Mouse (Mus musculus): Measurements from ENCODE around the gene Ndufa4l2. TPM values are rescaled to one million over a fixed set of nuclear protein-coding genes. Genes with fewer than 3 reads are reported as not detected.

Gene Ndufa4l2
- 6.0 and 6.1 TPM in 2 replicates for polyA plus RNA-seq (2012; rRNA removed)

- no peak for DNase-seq (ENCODE audit: low read depth, low spot score)
- WGBS = 33% methylated on average over 6 of the region's 6 CpGs
Measured at GRCm38 (mm10) chr10:127514764-127515163, at the start of gene Ndufa4l2. Ndufa4l2 (plus strand) TSS chr10:127514967.

GRCm38 (mm10) chr10:127471281-127471988, 43.3 kb upstream of the Ndufa4l2 start:
- 71% methylated on average over 15 of the region's 15 CpGs for WGBS

GRCm38 (mm10) chr10:127472722-127473121, 42.0 kb upstream of the Ndufa4l2 start:
- WGBS = 92% methylated on average over 9 of the region's 9 CpGs
- no peak for DNase-seq (ENCODE audit: low read depth, low spot score)

More at GRCm38 (mm10) chr10:127471281-127471988, 43.3 kb upstream of the Ndufa4l2 start:
- no peak for DNase-seq (ENCODE audit: low read depth, low spot score)

- no peak for DNase-seq (ENCODE audit: low read depth, low spot score)
- WGBS = 96% methylated on average over 4 of the region's 4 CpGs
Measured at GRCm38 (mm10) chr10:127475175-127475574, 39.6 kb upstream of the Ndufa4l2 start.

GRCm38 (mm10) chr10:127476541-127476940, 38.2 kb upstream of the Ndufa4l2 start:
- 78% methylated on average over 3 of the region's 3 CpGs for WGBS

GRCm38 (mm10) chr10:127477301-127477700, 37.5 kb upstream of the Ndufa4l2 start:
- no peak for DNase-seq (ENCODE audit: low read depth, low spot score)
- WGBS = 90% methylated on average over 7 of the region's 7 CpGs

More at GRCm38 (mm10) chr10:127476541-127476940, 38.2 kb upstream of the Ndufa4l2 start:
- no peak for DNase-seq (ENCODE audit: low read depth, low spot score)

GRCm38 (mm10) chr10:127479131-127479530, 35.6 kb upstream of the Ndufa4l2 start:
- no peak for DNase-seq (ENCODE audit: low read depth, low spot score)
- 94% methylated on average over 4 of the region's 4 CpGs for WGBS

- WGBS = 74% methylated on average over 19 of the region's 19 CpGs
Measured at GRCm38 (mm10) chr10:127480833-127481813, 33.6 kb upstream of the Ndufa4l2 start.

GRCm38 (mm10) chr10:127485235-127485634, 29.5 kb upstream of the Ndufa4l2 start:
- WGBS = 92% methylated on average over 10 of the region's 10 CpGs

More at GRCm38 (mm10) chr10:127480833-127481813, 33.6 kb upstream of the Ndufa4l2 start:
- no peak for DNase-seq (ENCODE audit: low read depth, low spot score)

GRCm38 (mm10) chr10:127488856-127489255, 25.9 kb upstream of the Ndufa4l2 start:
- DNase-seq (ENCODE audit: low read depth, low spot score) = no peak
- 87% methylated on average over 7 of the region's 7 CpGs for WGBS

More at GRCm38 (mm10) chr10:127485235-127485634, 29.5 kb upstream of the Ndufa4l2 start:
- DNase-seq (ENCODE audit: low read depth, low spot score) = no peak

GRCm38 (mm10) chr10:127490160-127491127, 24.3 kb upstream of the Ndufa4l2 start:
- no peak for DNase-seq (ENCODE audit: low read depth, low spot score)
- 88% methylated on average over 18 of the region's 18 CpGs for WGBS

GRCm38 (mm10) chr10:127491128-127491512, 23.6 kb upstream of the Ndufa4l2 start:
- no peak for DNase-seq (ENCODE audit: low read depth, low spot score)
- 82% methylated on average over 8 of the region's 8 CpGs for WGBS

- WGBS = 81% methylated on average over 3 of the region's 3 CpGs
Measured at GRCm38 (mm10) chr10:127492118-127492517, 22.6 kb upstream of the Ndufa4l2 start.

GRCm38 (mm10) chr10:127496156-127496555, 18.6 kb upstream of the Ndufa4l2 start:
- WGBS = 97% methylated on average over 3 of the region's 3 CpGs

More at GRCm38 (mm10) chr10:127492118-127492517, 22.6 kb upstream of the Ndufa4l2 start:
- no peak for DNase-seq (ENCODE audit: low read depth, low spot score)

GRCm38 (mm10) chr10:127499516-127499915, 15.3 kb upstream of the Ndufa4l2 start:
- 85% methylated on average over 5 of the region's 5 CpGs for WGBS
- no peak for DNase-seq (ENCODE audit: low read depth, low spot score)

More at GRCm38 (mm10) chr10:127496156-127496555, 18.6 kb upstream of the Ndufa4l2 start:
- no peak for DNase-seq (ENCODE audit: low read depth, low spot score)

GRCm38 (mm10) chr10:127500042-127500441, 14.7 kb upstream of the Ndufa4l2 start:
- WGBS = 77% methylated on average over 4 of the region's 4 CpGs

GRCm38 (mm10) chr10:127500894-127501893, 13.6 kb upstream of the Ndufa4l2 start, which contains the start of gene Stac3:
Stac3 (plus strand) TSS chr10:127501686.
- 68% methylated on average over 13 of the region's 13 CpGs for WGBS
- no peak for DNase-seq (ENCODE audit: low read depth, low spot score)

More at GRCm38 (mm10) chr10:127500042-127500441, 14.7 kb upstream of the Ndufa4l2 start:
- DNase-seq (ENCODE audit: low read depth, low spot score) = no peak

- 14% methylated on average over 15 of the region's 15 CpGs for whole genome bisulfite sequencing
- peak; percentile 44 for DNase-seq (ENCODE audit: low read depth, low spot score)
Measured at GRCm38 (mm10) chr10:127508239-127508638, 6.5 kb upstream of the Ndufa4l2 start.

Measured in large intestine, adult 2 months (tissue).